Mouse (Mus musculus) forebrain, embryonic 16.5 days (tissue): ENCODE data around the gene Sfxn5. TPM values are rescaled to one million over a fixed set of nuclear protein-coding genes. Genes with fewer than 3 reads are reported as not detected.

ENCODE experiments used
- ATAC-seq: fragments of 200-750 bp; cut with Nextera tagmentation; 2 replicates; pipeline ENCODE4 v1.8.0; 2017; ENCODE audit warnings: mild to moderate bottlenecking, moderate library complexity
- H3K27ac ChIP-seq: fragments of 300-500 bp; sonication (generic); 2 replicates; pipeline ENCODE4 v1.5.1; 2014; ENCODE audit warnings: low read length, control low read depth
- H3K27me3 ChIP-seq: fragments of 300-500 bp; sonication (generic); replicated peaks from 2 replicates; pipeline ENCODE4 v1.6.1; 2014; ENCODE audit warnings: low read length; ENCODE audit not compliant: control insufficient read depth, insufficient read depth
- H3K36me3 ChIP-seq: fragments of 300-500 bp; sonication (generic); 2 replicates; pipeline ENCODE4 v1.6.1; 2014; ENCODE audit not compliant: control insufficient read depth, insufficient read depth
- H3K4me1 ChIP-seq: fragments of 300-500 bp; sonication (generic); replicated peaks from 2 replicates; pipeline ENCODE4 v1.6.1; 2014; ENCODE audit warnings: low read length; ENCODE audit not compliant: control insufficient read depth, insufficient read depth
- H3K4me2 ChIP-seq: fragments of 300-500 bp; sonication (generic); 2 replicates; pipeline ENCODE4 v1.6.1; 2014; ENCODE audit warnings: mild to moderate bottlenecking, low read length, control low read depth
- H3K4me3 ChIP-seq: fragments of 300-500 bp; sonication (generic); replicated peaks from 2 replicates; pipeline ENCODE4 v1.5.1; 2014; ENCODE audit warnings: mild to moderate bottlenecking, low read length, control low read depth
- H3K9ac ChIP-seq: fragments of 300-500 bp; sonication (generic); replicated peaks from 2 replicates; pipeline ENCODE4 v1.6.1; 2014; ENCODE audit warnings: low read depth, low read length, control low read depth
- H3K9me3 ChIP-seq: fragments of 300-500 bp; sonication (generic); 2 replicates; pipeline ENCODE4 v1.6.1; 2016; ENCODE audit warnings: low read length; ENCODE audit not compliant: control insufficient read depth
- WGBS: fragments of 180-500 bp; shearing (Covaris S2); extraction: QIAGEN DNeasy Blood & Tissue Kit; methylation state at CpG from one replicate; pipeline ENCODE4 v1.1.7; 2014; 5-methylcytosine and 5-hydroxymethylcytosine counted together
- polyA plus RNA-seq: library from polyadenylated mRNA; unstranded; fragments of >200 nt; fragmentation: Nextera tagmentation; extraction: Ambion mirVana; gene quantifications from 2 replicates; pipeline ENCODE4 v1.2.1, GENCODE M21; 2015

Sfxn5 gene
- polyA plus RNA-seq, 1 experiment from 2014 or later = 27.1 TPM

DNA sequence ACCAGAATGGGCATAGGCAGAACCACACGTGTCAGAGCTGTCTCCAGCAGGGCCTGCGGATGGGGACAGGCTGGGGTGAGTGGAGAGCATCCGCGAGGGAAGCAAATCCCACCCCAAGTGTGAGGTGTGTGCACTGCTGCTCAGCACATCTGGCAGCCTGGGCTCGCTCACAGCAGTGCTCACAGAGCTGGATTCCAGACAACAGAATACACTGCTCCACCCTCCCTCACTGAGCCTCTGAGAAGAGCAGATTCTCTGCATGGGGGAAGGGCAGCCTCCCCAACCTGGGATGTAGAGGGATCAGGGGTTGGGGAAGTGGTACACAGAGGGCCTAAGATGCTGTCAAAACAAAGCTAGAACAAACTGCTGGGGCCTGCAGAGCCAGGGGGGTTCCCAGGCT lies 98.4 kb downstream of the Sfxn5 start:
- no peaks in the 10 kb centered on the region for H3K9me3 ChIP-seq
- no peak for ATAC-seq
- H3K36me3 ChIP-seq = no peaks in the 10 kb centered on the region
- H3K4me1 ChIP-seq = peaks cover 40% of the 10 kb centered on the region
- H3K9ac ChIP-seq = no peak overlapping the region
- no peaks in the 10 kb centered on the region for H3K27me3 ChIP-seq
- H3K27ac ChIP-seq = no peak overlapping the region
- no peak overlapping the region for H3K4me3 ChIP-seq
- 33% methylated on average over 5 of the region's 5 CpGs for WGBS
- no peak overlapping the region for H3K4me2 ChIP-seq

- Histone ChIP-seq H3K9ac (no peak overlapping the region), H3K27me3 (no peaks in the 10 kb centered on the region), H3K9me3 (no peaks in the 10 kb centered on the region), H3K4me3 (no peak overlapping the region), H3K4me1 (peaks cover 33% of the 10 kb centered on the region), H3K27ac (no peak overlapping the region), H3K36me3 (no peaks in the 10 kb centered on the region), H3K4me2 (no peak overlapping the region)
- WGBS = 52% methylated on average over 7 of the region's 7 CpGs
- no peak for ATAC-seq
Observed at GRCm38 (mm10) chr6:85232836-85233623, 100.2 kb downstream of the Sfxn5 start.

DNA sequence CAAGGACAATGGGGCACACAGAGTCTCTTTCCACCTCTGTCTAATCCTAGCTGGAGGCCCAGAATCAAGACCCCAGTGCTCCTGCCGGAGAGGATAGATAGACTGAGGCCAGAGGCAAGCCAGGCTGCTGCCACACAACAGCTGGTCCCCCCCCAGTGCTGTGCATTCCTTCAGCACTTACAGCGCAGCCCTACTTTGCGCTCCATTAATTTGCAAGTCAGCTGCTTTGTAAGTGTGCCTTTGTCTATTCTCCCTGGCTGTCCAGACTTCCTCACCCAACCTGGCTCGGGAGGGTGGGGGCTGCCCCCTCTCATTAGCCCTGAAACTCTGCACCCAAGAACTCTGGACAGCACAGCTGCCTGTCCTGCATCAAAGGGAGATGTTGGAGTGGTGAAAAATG lies 101.2 kb downstream of the Sfxn5 start:
- no peak overlapping the region for H3K9ac ChIP-seq
- H3K4me3 ChIP-seq = no peak overlapping the region
- no peaks in the 10 kb centered on the region for H3K9me3 ChIP-seq
- no peak overlapping the region for H3K4me2 ChIP-seq
- no peak overlapping the region for H3K27ac ChIP-seq
- 20% methylated on average over 4 of the region's 4 CpGs for WGBS
- no peaks in the 10 kb centered on the region for H3K36me3 ChIP-seq
- peaks cover 23% of the 10 kb centered on the region for H3K4me1 ChIP-seq
- peak; percentile 43 for ATAC-seq
- no peaks in the 10 kb centered on the region for H3K27me3 ChIP-seq

DNA sequence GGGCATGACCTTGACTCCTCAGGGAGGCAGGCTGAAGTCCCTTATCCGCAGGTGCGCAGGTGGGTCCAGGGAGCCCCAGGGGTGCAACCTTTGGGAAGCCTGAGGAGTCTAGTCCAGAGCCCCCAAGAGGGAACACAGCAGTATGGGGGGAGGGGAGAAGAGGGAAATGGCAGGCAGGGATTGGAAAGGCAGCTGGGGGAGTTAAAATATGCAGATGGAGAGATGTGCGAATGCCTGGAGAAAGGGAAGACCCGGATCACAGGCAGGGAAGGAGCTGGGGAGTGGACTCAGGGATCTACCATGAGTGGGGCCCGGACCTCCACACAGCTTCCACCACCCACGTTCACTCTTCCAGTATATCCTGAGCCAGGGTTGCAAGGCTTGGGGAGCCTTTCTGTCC lies 101.8 kb downstream of the Sfxn5 start:
- no peak overlapping the region for H3K4me3 ChIP-seq
- no peak overlapping the region for H3K4me2 ChIP-seq
- H3K27me3 ChIP-seq = no peaks in the 10 kb centered on the region
- H3K27ac ChIP-seq = no peak overlapping the region
- no peaks in the 10 kb centered on the region for H3K36me3 ChIP-seq
- peak; percentile 43 for ATAC-seq
- WGBS = 20% methylated on average over 6 of the region's 6 CpGs
- peaks cover 18% of the 10 kb centered on the region for H3K4me1 ChIP-seq
- no peaks in the 10 kb centered on the region for H3K9me3 ChIP-seq
- H3K9ac ChIP-seq = no peak overlapping the region

DNA sequence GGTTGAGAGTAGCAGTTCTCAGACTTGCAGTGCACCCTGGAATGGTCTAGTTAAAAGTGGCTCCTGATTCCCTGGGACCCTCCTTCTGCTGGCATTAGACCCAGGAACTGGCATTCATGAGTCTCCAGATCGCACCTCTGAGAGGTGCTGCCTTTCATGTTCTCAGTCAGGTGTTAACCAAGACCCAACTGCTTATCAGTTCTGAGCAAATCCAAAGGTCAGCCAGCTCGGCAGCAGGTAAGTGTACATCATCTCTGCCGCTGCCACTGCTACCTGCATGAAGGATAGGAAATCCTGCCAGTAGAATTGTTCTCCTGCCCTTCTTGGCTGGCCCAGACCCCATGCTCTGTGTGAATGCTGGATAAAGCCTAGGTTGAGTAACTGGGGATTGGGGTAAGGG lies 102.5 kb downstream of the Sfxn5 start:
- Histone ChIP-seq H3K36me3 (no peaks in the 10 kb centered on the region), H3K27ac (no peak overlapping the region), H3K27me3 (no peaks in the 10 kb centered on the region), H3K4me1 (peaks cover 18% of the 10 kb centered on the region), H3K9me3 (no peaks in the 10 kb centered on the region), H3K4me2 (no peak overlapping the region), H3K9ac (no peak overlapping the region), H3K4me3 (no peak overlapping the region)
- 71% methylated on average over 3 of the region's 3 CpGs for WGBS
- no peak for ATAC-seq

DNA sequence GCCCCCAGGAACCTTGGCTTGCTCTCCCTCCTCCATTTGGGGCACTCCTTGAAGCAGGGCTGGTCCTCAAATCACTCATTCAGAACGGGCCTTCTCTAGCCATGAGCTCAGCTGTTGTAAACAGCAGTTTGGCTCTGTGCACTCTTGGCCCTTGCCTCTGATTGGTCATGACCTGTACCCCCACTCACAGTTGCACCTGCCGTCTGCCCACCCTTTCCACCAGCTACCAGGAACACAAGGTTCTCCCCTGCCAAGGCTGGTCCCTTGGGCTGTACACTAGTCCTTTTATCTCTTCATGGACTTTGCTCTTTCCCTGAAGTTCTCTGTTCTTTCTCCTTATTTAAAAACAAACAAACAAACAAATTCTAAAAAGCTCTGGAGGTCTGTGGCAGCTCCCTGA lies 105.7 kb downstream of the Sfxn5 start:
- Histone ChIP-seq H3K27me3 (no peaks in the 10 kb centered on the region), H3K4me2 (no peak overlapping the region), H3K9ac (no peak overlapping the region), H3K9me3 (no peaks in the 10 kb centered on the region), H3K4me3 (no peak overlapping the region), H3K4me1 (peaks cover 29% of the 10 kb centered on the region), H3K36me3 (no peaks in the 10 kb centered on the region), H3K27ac (no peak overlapping the region)
- no peak for ATAC-seq
- WGBS = 74% methylated on average over 2 of the region's 2 CpGs

- WGBS = 21% methylated on average over 9 of the region's 9 CpGs
- Histone ChIP-seq H3K27me3 (no peaks in the 10 kb centered on the region), H3K27ac (no peak overlapping the region), H3K9me3 (no peaks in the 10 kb centered on the region), H3K9ac (no peak overlapping the region), H3K4me1 (peaks cover 26% of the 10 kb centered on the region), H3K36me3 (no peaks in the 10 kb centered on the region), H3K4me3 (no peak overlapping the region), H3K4me2 (no peak overlapping the region)
- ATAC-seq = peak; percentile 67
Observed at GRCm38 (mm10) chr6:85226570-85226969, 106.7 kb downstream of the Sfxn5 start.

DNA sequence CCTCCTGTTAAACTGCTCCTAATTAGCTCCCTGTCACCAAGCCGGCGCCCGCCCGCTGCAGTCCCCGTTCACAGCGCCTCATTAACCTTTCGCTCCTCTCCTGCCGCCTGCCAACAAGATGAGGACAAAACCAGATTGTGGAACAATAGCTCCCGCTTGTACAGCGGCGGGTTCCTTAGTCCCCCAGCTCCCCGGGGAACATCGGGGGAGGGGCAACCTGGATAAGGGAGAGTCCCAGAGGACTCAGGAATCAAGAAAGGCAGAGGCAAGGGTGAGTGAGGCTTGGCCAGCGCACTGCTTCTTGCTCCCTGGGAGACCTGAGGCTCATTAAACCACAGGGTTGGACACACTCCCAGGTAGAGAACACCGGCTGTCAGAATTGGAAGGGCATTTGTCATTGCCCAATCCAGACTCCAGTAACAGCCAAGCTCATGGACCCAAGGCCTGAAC lies 108.8 kb downstream of the Sfxn5 start:
- H3K9me3 ChIP-seq = no peaks in the 10 kb centered on the region
- WGBS = 15% methylated on average over 15 of the region's 15 CpGs
- peaks cover 27% of the 10 kb centered on the region for H3K4me1 ChIP-seq
- H3K36me3 ChIP-seq = no peaks in the 10 kb centered on the region
- peak; percentile 34 for ATAC-seq
- H3K4me2 ChIP-seq = no peak overlapping the region
- H3K27ac ChIP-seq = no peak overlapping the region
- H3K9ac ChIP-seq = no peak overlapping the region
- no peak overlapping the region for H3K4me3 ChIP-seq
- H3K27me3 ChIP-seq = no peaks in the 10 kb centered on the region

GRCm38 (mm10) chr6:85223498-85224150 lies 109.6 kb downstream of the Sfxn5 start:
- 28% methylated on average over 14 of the region's 14 CpGs for WGBS
- Histone ChIP-seq H3K4me2 (no peak overlapping the region), H3K4me1 (peaks cover 35% of the 10 kb centered on the region), H3K36me3 (no peaks in the 10 kb centered on the region), H3K9me3 (no peaks in the 10 kb centered on the region), H3K27me3 (no peaks in the 10 kb centered on the region), H3K9ac (0 out of 2 replicates have a peak overlapping the region, but pooled peaks have one; percentile 30), H3K27ac (0 out of 2 replicates have a peak overlapping the region, but pooled peaks have one; percentile 3), H3K4me3 (no peak overlapping the region)
- ATAC-seq = peak; percentile 13; the same call in 1 of the 2 replicates
